In the genomic region with DNA sequence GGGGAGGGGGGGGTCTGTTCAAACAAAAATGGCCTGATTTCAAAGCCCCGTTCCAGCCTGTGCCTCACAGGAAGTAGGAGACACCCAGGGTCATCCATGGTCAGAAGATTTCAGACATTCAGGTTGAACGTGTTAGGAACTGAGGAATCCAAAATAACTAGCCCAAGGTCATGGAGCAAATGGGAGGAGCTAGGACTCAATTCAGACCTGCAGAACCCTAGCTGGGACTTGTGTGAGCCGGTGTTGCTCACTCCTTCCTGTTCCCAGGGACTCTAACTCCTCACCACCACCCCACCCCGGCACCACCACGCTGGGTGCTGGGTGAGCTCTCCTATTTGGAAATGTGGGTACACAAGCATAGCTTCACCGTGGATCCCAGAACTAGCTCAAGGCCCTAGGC, we compare ENCODE assay signal across 14 mouse cellular contexts. TPM values are rescaled to one million over a fixed set of nuclear protein-coding genes. Genes with fewer than 3 reads are reported as not detected.
DNase-seq lines count a peak whose midpoint lies in the region; ATAC-seq and TF ChIP-seq lines count a peak whose summit lies in the region.
"Had no signal": no experiment of that assay in that cellular context is flagged by ENCODE, and none has a peak within 500 bp of the region (broad histone marks: within the 10 kb centered on the region; RNA-seq: fewer than 3 reads in every experiment).

No protein-coding gene starts in this region.

- peaks cover 65% of the 10 kb centered on the region for H3K4me1 ChIP-seq in forebrain, embryonic 10.5 days
- peaks cover 42% of the 10 kb centered on the region for H3K4me1 ChIP-seq in forebrain, embryonic 12.5 days
- peaks cover 63% of the 10 kb centered on the region for H3K4me1 ChIP-seq in midbrain, embryonic 10.5 days
- peaks cover 29% of the 10 kb centered on the region for H3K4me1 ChIP-seq in midbrain, embryonic 15.5 days
- H3K4me1 ChIP-seq in bone marrow, adult 2 months (ENCODE audit: control insufficient read depth, insufficient read depth, low read length) = peaks cover 3% of the 10 kb centered on the region
- H3K4me1 ChIP-seq in liver, postnatal 0 days (ENCODE audit: insufficient read depth) = peaks cover 48% of the 10 kb centered on the region

- H3K4me2 ChIP-seq in forebrain, embryonic 12.5 days = no peak overlapping the region
- H3K4me2 ChIP-seq in midbrain, embryonic 15.5 days = no peak overlapping the region
- H3K4me2 ChIP-seq in liver, postnatal 0 days (ENCODE audit: low read depth, low read length) = peak overlapping the region; percentile 20
- H3K4me2 ChIP-seq: lung, embryonic 14.5 days had no signal

- no peaks in the 10 kb centered on the region for H3K27me3 ChIP-seq in forebrain, embryonic 10.5 days (ENCODE audit: poor library complexity, severe bottlenecking)
- no peaks in the 10 kb centered on the region for H3K27me3 ChIP-seq in forebrain, embryonic 12.5 days
- no peaks in the 10 kb centered on the region; the same call in 1 of the 2 replicates for H3K27me3 ChIP-seq in midbrain, embryonic 10.5 days (ENCODE audit: low read depth, poor library complexity, severe bottlenecking)
- H3K27me3 ChIP-seq in midbrain, embryonic 15.5 days (replicated peaks) = no peaks in the 10 kb centered on the region
- no peaks in the 10 kb centered on the region for H3K27me3 ChIP-seq in liver, postnatal 0 days (ENCODE audit: insufficient read depth, low read length)

- TF ChIP-seq POLR2A in bone marrow, adult 2 months (IDR thresholded peaks at IDR 0.05; ENCODE audit: borderline replicate concordance, control insufficient read depth, low read depth, low read length) = no peak

- H3K36me3 ChIP-seq in forebrain, embryonic 10.5 days (replicated peaks) = no peaks in the 10 kb centered on the region
- no peaks in the 10 kb centered on the region for H3K36me3 ChIP-seq in forebrain, embryonic 12.5 days (replicated peaks)
- H3K36me3 ChIP-seq in midbrain, embryonic 10.5 days = no peaks in the 10 kb centered on the region
- no peaks in the 10 kb centered on the region for H3K36me3 ChIP-seq in midbrain, embryonic 15.5 days (replicated peaks)
- H3K36me3 ChIP-seq in liver, postnatal 0 days (replicated peaks; ENCODE audit: insufficient read depth, low read length) = no peaks in the 10 kb centered on the region

- no peak for ATAC-seq in forebrain, embryonic 12.5 days (ENCODE audit: low FRiP score)
- ATAC-seq in midbrain, embryonic 15.5 days (replicated peaks) = no peak
- ATAC-seq in liver, postnatal 0 days = no peak
- ATAC-seq: inflammation-experienced regulatory T-cells, adult 6 months had no signal

- peak overlapping the region; percentile 62 for H3K27ac ChIP-seq in forebrain, embryonic 10.5 days
- H3K27ac ChIP-seq in forebrain, embryonic 12.5 days = no peak overlapping the region
- H3K27ac ChIP-seq in midbrain, embryonic 10.5 days (replicated peaks) = peak overlapping the region; percentile 67
- no peak overlapping the region for H3K27ac ChIP-seq in midbrain, embryonic 15.5 days
- H3K27ac ChIP-seq in bone marrow, adult 2 months (ENCODE audit: control insufficient read depth, insufficient read depth, low read depth, low read length, poor library complexity) = 0 out of 2 replicates have a peak overlapping the region, but pooled peaks have one; percentile 4
- H3K27ac ChIP-seq in liver, postnatal 0 days (ENCODE audit: low read depth) = peak overlapping the region; percentile 49; the same call in 1 of the 2 replicates

- H3K9me3 ChIP-seq in forebrain, embryonic 10.5 days = no peaks in the 10 kb centered on the region
- no peaks in the 10 kb centered on the region for H3K9me3 ChIP-seq in forebrain, embryonic 12.5 days
- no peaks in the 10 kb centered on the region for H3K9me3 ChIP-seq in midbrain, embryonic 10.5 days (replicated peaks)
- no peaks in the 10 kb centered on the region for H3K9me3 ChIP-seq in midbrain, embryonic 15.5 days
- H3K9me3 ChIP-seq in liver, postnatal 0 days (ENCODE audit: low read length) = no peaks in the 10 kb centered on the region

- no peak for DNase-seq in forebrain, embryonic 10.5 days (ENCODE audit: extremely low spot score, low spot score)
- no peak for DNase-seq in midbrain, embryonic 10.5 days (ENCODE audit: low spot score)
- no peak for DNase-seq in liver, postnatal 0 days
- no peak for DNase-seq in embryo, embryonic 9.5 days (ENCODE audit: extremely low spot score)
- no peak for DNase-seq in cerebellum, postnatal 4 days (ENCODE audit: low spot score in 2 of 2)
- DNase-seq: kidney, postnatal 14 days; lung, embryonic 14.5 days; thymus, postnatal 4 days had no signal

- WGBS in forebrain, embryonic 10.5 days = 53% methylated on average over 6 of the region's 6 CpGs
- WGBS in forebrain, embryonic 12.5 days = 51% methylated on average over 6 of the region's 6 CpGs
- 48% methylated on average over 6 of the region's 6 CpGs for WGBS in midbrain, embryonic 10.5 days
- 34% methylated on average over 6 of the region's 6 CpGs for WGBS in midbrain, embryonic 15.5 days
- 42% methylated on average over 6 of the region's 6 CpGs for WGBS in bone marrow, adult 2 months
- WGBS in liver, postnatal 0 days (ENCODE audit: insufficient replicate concordance) = 50% methylated on average over 6 of the region's 6 CpGs

- no peak overlapping the region for H3K4me3 ChIP-seq in forebrain, embryonic 10.5 days
- no peak overlapping the region for H3K4me3 ChIP-seq in forebrain, embryonic 12.5 days (replicated peaks)
- peak overlapping the region; percentile 10; the same call in 1 of the 2 replicates for H3K4me3 ChIP-seq in midbrain, embryonic 10.5 days
- H3K4me3 ChIP-seq in midbrain, embryonic 15.5 days = no peak overlapping the region
- no peak overlapping the region for H3K4me3 ChIP-seq in bone marrow, adult 2 months (replicated peaks; ENCODE audit: control insufficient read depth, low read depth, low read length)
- H3K4me3 ChIP-seq in liver, postnatal 0 days (ENCODE audit: low read depth, low read length) = no peak overlapping the region

- no peak overlapping the region for H3K9ac ChIP-seq in forebrain, embryonic 12.5 days
- no peak overlapping the region for H3K9ac ChIP-seq in midbrain, embryonic 15.5 days
- peak overlapping the region; percentile 30; the same call in 1 of the 2 replicates for H3K9ac ChIP-seq in liver, postnatal 0 days (replicated peaks)
- H3K9ac ChIP-seq: lung, embryonic 14.5 days had no signal

- no peak for TF ChIP-seq CTCF in bone marrow, adult 2 months (IDR thresholded peaks at IDR 0.05; ENCODE audit: control insufficient read depth, insufficient read depth, low read length)
- no peak for TF ChIP-seq CTCF in liver, postnatal 0 days (IDR thresholded peaks at IDR 0.05; ENCODE audit: low read depth)

- TF ChIP-seq EP300 in liver, postnatal 0 days (IDR thresholded peaks at IDR 0.05; ENCODE audit: low read depth) = no peak

RNA-seq across cellular contexts. Expression of gene Ppp1r9b, which starts 3.5 kb away (rescaled TPM):
- polyA plus RNA-seq in forebrain, embryonic 10.5 days (2016; fragmentation: Nextera tagmentation; extraction: Ambion mirVana) = 8.7 and 10.7 TPM in 2 replicates
- polyA plus RNA-seq in forebrain, embryonic 12.5 days (2016; fragmentation: Nextera tagmentation; extraction: Ambion mirVana) = 16.6 and 17.7 TPM in 2 replicates
- polyA plus RNA-seq in midbrain, embryonic 10.5 days (2016; fragmentation: Nextera tagmentation; extraction: Ambion mirVana) = 8.6 and 9.0 TPM in 2 replicates
- polyA plus RNA-seq in midbrain, embryonic 15.5 days (2015; fragmentation: Nextera tagmentation; extraction: Ambion mirVana) = 20.5 and 22.2 TPM in 2 replicates
- 68.1 and 73.2 TPM in 2 replicates for polyA plus RNA-seq in bone marrow, adult 2 months (2011; ENCODE audit: insufficient read depth, insufficient read length, low replicate concordance, missing spikeins)
- polyA plus RNA-seq in liver, postnatal 0 days (2015; fragmentation: Nextera tagmentation; extraction: Ambion mirVana) = 5.7 and 6.1 TPM in 2 replicates

RNA-seq across cellular contexts. Expression of gene Sgca, which starts 11.2 kb away (rescaled TPM):
- polyA plus RNA-seq in forebrain, embryonic 10.5 days (2016; fragmentation: Nextera tagmentation; extraction: Ambion mirVana) = not detected in 2 replicates
- polyA plus RNA-seq in forebrain, embryonic 12.5 days (2016; fragmentation: Nextera tagmentation; extraction: Ambion mirVana) = not detected in 2 replicates
- 0.20 TPM in 1 of 2 replicates, not detected in the other for polyA plus RNA-seq in midbrain, embryonic 10.5 days (2016; fragmentation: Nextera tagmentation; extraction: Ambion mirVana)
- polyA plus RNA-seq in midbrain, embryonic 15.5 days (2015; fragmentation: Nextera tagmentation; extraction: Ambion mirVana) = not detected in 2 replicates
- not detected in 2 replicates for polyA plus RNA-seq in bone marrow, adult 2 months (2011; ENCODE audit: insufficient read depth, insufficient read length, low replicate concordance, missing spikeins)
- polyA plus RNA-seq in liver, postnatal 0 days (2015; fragmentation: Nextera tagmentation; extraction: Ambion mirVana) = 0.13 and 0.96 TPM in 2 replicates
- polyA plus RNA-seq: inflammation-experienced regulatory T-cells, adult 6 months; lung, embryonic 14.5 days had no signal

RNA-seq across cellular contexts. Expression of gene Hils1, which starts 19.9 kb away (rescaled TPM):
- not detected in 2 replicates for polyA plus RNA-seq in forebrain, embryonic 10.5 days (2016; fragmentation: Nextera tagmentation; extraction: Ambion mirVana)
- not detected in 2 replicates for polyA plus RNA-seq in forebrain, embryonic 12.5 days (2016; fragmentation: Nextera tagmentation; extraction: Ambion mirVana)
- polyA plus RNA-seq in midbrain, embryonic 10.5 days (2016; fragmentation: Nextera tagmentation; extraction: Ambion mirVana) = not detected in 2 replicates
- polyA plus RNA-seq in midbrain, embryonic 15.5 days (2015; fragmentation: Nextera tagmentation; extraction: Ambion mirVana) = not detected in 2 replicates
- polyA plus RNA-seq in bone marrow, adult 2 months (2011; ENCODE audit: insufficient read depth, insufficient read length, low replicate concordance, missing spikeins) = not detected in 2 replicates
- polyA plus RNA-seq in liver, postnatal 0 days (2015; fragmentation: Nextera tagmentation; extraction: Ambion mirVana) = not detected in 2 replicates
- polyA plus RNA-seq: C2C12; inflammation-experienced regulatory T-cells, adult 6 months; lung, embryonic 14.5 days; neural tube, embryonic 11.5 days had no signal

RNA-seq across cellular contexts. Expression of gene Samd14, which starts 22.3 kb away (rescaled TPM):
- polyA plus RNA-seq in forebrain, embryonic 10.5 days (2016; fragmentation: Nextera tagmentation; extraction: Ambion mirVana) = 35.8 and 36.7 TPM in 2 replicates
- 80.5 and 86.7 TPM in 2 replicates for polyA plus RNA-seq in forebrain, embryonic 12.5 days (2016; fragmentation: Nextera tagmentation; extraction: Ambion mirVana)
- polyA plus RNA-seq in midbrain, embryonic 10.5 days (2016; fragmentation: Nextera tagmentation; extraction: Ambion mirVana) = 40.8 and 58.6 TPM in 2 replicates
- polyA plus RNA-seq in midbrain, embryonic 15.5 days (2015; fragmentation: Nextera tagmentation; extraction: Ambion mirVana) = 171 and 177 TPM in 2 replicates
- 54.0 and 80.3 TPM in 2 replicates for polyA plus RNA-seq in bone marrow, adult 2 months (2011; ENCODE audit: insufficient read depth, insufficient read length, low replicate concordance, missing spikeins)
- 14.5 and 16.1 TPM in 2 replicates for polyA plus RNA-seq in liver, postnatal 0 days (2015; fragmentation: Nextera tagmentation; extraction: Ambion mirVana)

RNA-seq across cellular contexts. Expression of gene Col1a1, which starts 51.3 kb away (rescaled TPM):
- polyA plus RNA-seq in forebrain, embryonic 10.5 days (2016; fragmentation: Nextera tagmentation; extraction: Ambion mirVana) = 62.2 and 65.3 TPM in 2 replicates
- 208 and 267 TPM in 2 replicates for polyA plus RNA-seq in forebrain, embryonic 12.5 days (2016; fragmentation: Nextera tagmentation; extraction: Ambion mirVana)
- 85.4 and 177 TPM in 2 replicates for polyA plus RNA-seq in midbrain, embryonic 10.5 days (2016; fragmentation: Nextera tagmentation; extraction: Ambion mirVana)
- 82.7 and 92.9 TPM in 2 replicates for polyA plus RNA-seq in midbrain, embryonic 15.5 days (2015; fragmentation: Nextera tagmentation; extraction: Ambion mirVana)
- polyA plus RNA-seq in bone marrow, adult 2 months (2011; ENCODE audit: insufficient read depth, insufficient read length, low replicate concordance, missing spikeins) = 30.0 and 79.6 TPM in 2 replicates
- polyA plus RNA-seq in liver, postnatal 0 days (2015; fragmentation: Nextera tagmentation; extraction: Ambion mirVana) = 29.8 and 37.8 TPM in 2 replicates

Comparison
In these comparisons a context has a peak if more than half of its experiments do, and no peak if none do; other contexts are left out.
1. H3K27ac ChIP-seq: peak in forebrain, embryonic 10.5 days (single experiment), midbrain, embryonic 10.5 days (single experiment), bone marrow, adult 2 months (single experiment) and liver, postnatal 0 days (single experiment); none in forebrain, embryonic 12.5 days (single experiment) and midbrain, embryonic 15.5 days (single experiment).